Mouse (Mus musculus) erythroid progenitor cell, adult 5-6 weeks (primary cell): Measurements from ENCODE around the gene Gm45623. TPM values are rescaled to one million over a fixed set of nuclear protein-coding genes. Genes with fewer than 3 reads are reported as not detected.
A peak's percentile ranks its signal among the peaks of the same experiment; 100 is the strongest.

Experiments used
- ATAC-seq: replicated peaks from 2 replicates; pipeline ENCODE4 v1.8.0; 2016; ENCODE audit warnings: moderate number of reproducible peaks, mild to moderate bottlenecking, moderate TSS enrichment, inconsistent platforms; ENCODE audit not compliant: poor library complexity, low FRiP score, severe bottlenecking
- total RNA-seq, 2 experiments: library from RNA; stranded (forward) in 1 of 2; stranded (reverse) in 1 of 2; fragments of 150-400 nt in 1 of 2; fragments of 186-747, 209-891 nt in 1 of 2; gene quantifications; 2 replicates each; pipeline versions ENCODE4 v1.2.3 to v1.2.4; 2015 to 2017; ENCODE audit warnings: low replicate concordance in 2 of 2

The Gm45623 gene
- total RNA-seq, 2 experiments from 2014 or later = not detected

- ATAC-seq = peak; percentile 49
Observed at GRCm38 (mm10) chr13:56703871-56704321, 49.7 kb downstream of the Gm45623 start.

- peak; percentile 60 for ATAC-seq
Observed at GRCm38 (mm10) chr13:56703222-56703870, 50.3 kb downstream of the Gm45623 start.

GRCm38 (mm10) chr13:56702469-56703221 is 51.0 kb downstream of the Gm45623 start, which contains the start of gene Smad5:
Smad5 (plus strand) TSS chr13:56703010.
- 0 out of 2 replicates have a peak, but pooled peaks have one; percentile 27 for ATAC-seq

Other genes with a start within 250 kb of the Gm45623 start
- not detected in 2 replicates for gene Fbxl21, start 231.4 kb downstream of the Gm45623 start, total RNA-seq (2015; ENCODE audit: low replicate concordance)
- 1.3 TPM in 1 of 2 replicates, not detected in the other for gene Fbxl21, start 231.4 kb downstream of the Gm45623 start, total RNA-seq (2017; ENCODE audit: low replicate concordance)
- not detected in 2 replicates for gene Lect2, start 205.3 kb downstream of the Gm45623 start, total RNA-seq (2015; ENCODE audit: low replicate concordance)
- not detected in 2 replicates for gene Lect2, start 205.3 kb downstream of the Gm45623 start, total RNA-seq (2017; ENCODE audit: low replicate concordance)
- 10.1 and 20.5 TPM in 2 replicates for gene Tgfbi, start 144.3 kb downstream of the Gm45623 start, total RNA-seq (2015; ENCODE audit: low replicate concordance)
- gene Tgfbi, start 144.3 kb downstream of the Gm45623 start, total RNA-seq (2017; ENCODE audit: low replicate concordance) = 9.9 and 12.9 TPM in 2 replicates
- gene Smad5, start 50.8 kb downstream of the Gm45623 start, total RNA-seq (2015; ENCODE audit: low replicate concordance) = 2.5 and 18.4 TPM in 2 replicates
- 5.1 and 12.5 TPM in 2 replicates for gene Smad5, start 50.8 kb downstream of the Gm45623 start, total RNA-seq (2017; ENCODE audit: low replicate concordance)
- gene Trpc7, start 142.2 kb upstream of the Gm45623 start, total RNA-seq (2015; ENCODE audit: low replicate concordance) = not detected in 2 replicates
- gene Trpc7, start 142.2 kb upstream of the Gm45623 start, total RNA-seq (2017; ENCODE audit: low replicate concordance) = not detected in 2 replicates